Comparison of ENCODE assay signal across 31 mouse cellular contexts in genomic region chr17:37039127-37039894, GRCm38 (mm10). TPM values are rescaled to one million over a fixed set of nuclear protein-coding genes. Genes with fewer than 3 reads are reported as not detected.
"Had no signal": no experiment of that assay in that cellular context is flagged by ENCODE, and none has a peak within 500 bp of the region (broad histone marks: within the 10 kb centered on the region; RNA-seq: fewer than 3 reads in every experiment).

No protein-coding gene starts in this region.

- H3K27me3 ChIP-seq: midbrain, embryonic 13.5 days; neural tube, embryonic 12.5 days; neural tube, embryonic 15.5 days had no signal

- H3K36me3 ChIP-seq: liver, embryonic 13.5 days; midbrain, embryonic 10.5 days; midbrain, embryonic 13.5 days; neural tube, embryonic 12.5 days; neural tube, embryonic 15.5 days had no signal

- H3K4me2 ChIP-seq: liver, embryonic 13.5 days; midbrain, embryonic 13.5 days; neural tube, embryonic 12.5 days; neural tube, embryonic 15.5 days had no signal

- H3K9ac ChIP-seq: liver, embryonic 13.5 days; midbrain, embryonic 13.5 days; neural tube, embryonic 12.5 days; neural tube, embryonic 15.5 days had no signal

- DNase-seq: kidney, postnatal 25 days; layer of hippocampus, postnatal 36 days; liver, embryonic 13.5 days; lung, adult 2 months; right cerebral cortex, adult 18-20 months; right cerebral cortex, postnatal 14 days; right cerebral cortex, postnatal 4 days; thymus, adult 2 months; thymus, postnatal 14 days; thymus, postnatal 4 days had no signal

- H3K27ac ChIP-seq: kidney, postnatal 0 days; layer of hippocampus, adult 2 months; left cerebral cortex, adult 2 months; liver, embryonic 13.5 days; midbrain, embryonic 10.5 days; midbrain, embryonic 13.5 days; neural tube, embryonic 12.5 days; neural tube, embryonic 15.5 days; stomach, postnatal 0 days had no signal

- H3K4me1 ChIP-seq: liver, embryonic 13.5 days; megakaryocyte, embryonic 14.5 days; midbrain, embryonic 10.5 days; midbrain, embryonic 13.5 days; neural tube, embryonic 12.5 days; neural tube, embryonic 15.5 days had no signal

- H3K4me3 ChIP-seq: layer of hippocampus, adult 2 months; left cerebral cortex, adult 2 months; liver, embryonic 13.5 days; megakaryocyte, embryonic 14.5 days; midbrain, embryonic 10.5 days; midbrain, embryonic 13.5 days; neural tube, embryonic 12.5 days; neural tube, embryonic 15.5 days had no signal

- H3K9me3 ChIP-seq: liver, embryonic 13.5 days; midbrain, embryonic 10.5 days; midbrain, embryonic 13.5 days; neural tube, embryonic 12.5 days; neural tube, embryonic 15.5 days had no signal

- ATAC-seq: midbrain, embryonic 13.5 days had no signal

RNA-seq across cellular contexts. Expression of gene Mog, which starts 16.1 kb away (rescaled TPM):
- total RNA-seq: liver, adult 2 months; midbrain, postnatal 0 days had no signal
- polyA plus RNA-seq: kidney, postnatal 0 days; large intestine, adult 2 months; limb, embryonic 14.5 days; liver, adult 2 months; liver, embryonic 13.5 days; liver, embryonic 16.5 days; lung, adult 2 months; thymus, adult 2 months had no signal

RNA-seq across cellular contexts. Expression of gene Olfr90, which starts 49.0 kb away (rescaled TPM):
- total RNA-seq: layer of hippocampus, adult 2 months; layer of hippocampus, postnatal 10 days; layer of hippocampus, postnatal 36 days; left cerebral cortex, postnatal 10 days; left cerebral cortex, postnatal 36 days; liver, adult 2 months; midbrain, postnatal 0 days had no signal
- polyA plus RNA-seq: kidney, embryonic 14.5 days; kidney, postnatal 0 days; large intestine, adult 2 months; limb, embryonic 11.5 days; limb, embryonic 14.5 days; liver, adult 2 months; liver, embryonic 13.5 days; liver, embryonic 16.5 days; lung, adult 2 months; lung, embryonic 16.5 days; midbrain, embryonic 10.5 days; midbrain, embryonic 13.5 days; midbrain, postnatal 0 days; neural tube, embryonic 15.5 days; stomach, embryonic 14.5 days; stomach, postnatal 0 days; thymus, adult 2 months had no signal

RNA-seq across cellular contexts. Expression of gene H2-M5, which starts 50.0 kb away (rescaled TPM):
- total RNA-seq: liver, adult 2 months had no signal
- polyA plus RNA-seq: large intestine, adult 2 months; liver, adult 2 months; liver, embryonic 13.5 days; liver, embryonic 16.5 days had no signal
